Mouse (Mus musculus) inflammation-experienced regulatory T-cells, adult 6 months (primary cell): ENCODE measurements around the gene Fam43a. TPM values are rescaled to one million over a fixed set of nuclear protein-coding genes. Genes with fewer than 3 reads are reported as not detected.

Experiments
- ATAC-seq: one replicate; pipeline ENCODE4 v1.8.0; 2017
- polyA plus RNA-seq, 3 experiments: library from polyadenylated mRNA; unstranded; fragments of 100-300 nt; shearing (Covaris generic); gene quantifications; one replicate each; pipeline ENCODE4 v1.2.1; 2017

Fam43a gene
- under 1 TPM; 0.50 to 0.88 (median 0.71) TPM for polyA plus RNA-seq

GRCm38 (mm10) chr16:30599491-30600268 lies at the start of gene Fam43a:
Fam43a (plus strand) TSS chr16:30599723.
- ATAC-seq, result peak; percentile 80

- peak; percentile 88 for ATAC-seq
Measured at GRCm38 (mm10) chr16:30549966-30550747, 49.4 kb upstream of the Fam43a start.

GRCm38 (mm10) chr16:30550748-30551192 lies 48.8 kb upstream of the Fam43a start, which contains the start of gene Tmem44:
Tmem44 (minus strand) TSS chr16:30550842.
- ATAC-seq, result no peak

GRCm38 (mm10) chr16:30552621-30553338 lies 46.7 kb upstream of the Fam43a start:
- ATAC-seq, result no peak

- no peak for ATAC-seq
Measured at GRCm38 (mm10) chr16:30554109-30554508, 45.4 kb upstream of the Fam43a start.

GRCm38 (mm10) chr16:30559312-30559992 lies 40.1 kb upstream of the Fam43a start:
- no peak for ATAC-seq

GRCm38 (mm10) chr16:30560601-30561000 lies 38.9 kb upstream of the Fam43a start:
- no peak for ATAC-seq

GRCm38 (mm10) chr16:30565631-30566030 lies 33.9 kb upstream of the Fam43a start:
- ATAC-seq, result no peak

- no peak for ATAC-seq
Measured at GRCm38 (mm10) chr16:30570173-30570572, 29.4 kb upstream of the Fam43a start.

GRCm38 (mm10) chr16:30571378-30571777 lies 28.1 kb upstream of the Fam43a start:
- ATAC-seq, result no peak

GRCm38 (mm10) chr16:30572239-30572638 lies 27.3 kb upstream of the Fam43a start:
- no peak for ATAC-seq

GRCm38 (mm10) chr16:30575815-30576214 lies 23.7 kb upstream of the Fam43a start:
- no peak for ATAC-seq

- no peak for ATAC-seq
Measured at GRCm38 (mm10) chr16:30576392-30576791, 23.1 kb upstream of the Fam43a start.

GRCm38 (mm10) chr16:30580765-30581164 lies 18.8 kb upstream of the Fam43a start:
- ATAC-seq, result no peak

GRCm38 (mm10) chr16:30586935-30587493 lies 12.5 kb upstream of the Fam43a start:
- ATAC-seq, result no peak

GRCm38 (mm10) chr16:30587494-30588327 lies 11.8 kb upstream of the Fam43a start, which contains the start of gene Lsg1:
Lsg1 (minus strand) TSS chr16:30587592.
- ATAC-seq, result peak; percentile 97

GRCm38 (mm10) chr16:30590264-30591209 lies 9.0 kb upstream of the Fam43a start:
- no peak for ATAC-seq

- no peak for ATAC-seq
Measured at GRCm38 (mm10) chr16:30591990-30592389, 7.5 kb upstream of the Fam43a start.

GRCm38 (mm10) chr16:30595356-30595755 lies 4.2 kb upstream of the Fam43a start:
- no peak for ATAC-seq
